Mouse (Mus musculus) left cerebral cortex, adult 11 months (tissue): Measurements from ENCODE around the gene Stard3.
A peak's percentile ranks its signal among the peaks of the same experiment; 100 is the strongest.

Experiments
- DNase-seq: peaks from one replicate; pipeline ENCODE4 v3.0.0; 2022; ENCODE audit warnings: low spot score

Stard3 gene

GRCm38 (mm10) chr11:98400161-98400726 is 42.1 kb downstream of the Stard3 start, which contains the start of gene Pgap3:
TSS of gene Pgap3 (minus strand) at chr11:98400490.
- DNase-seq, result peak; percentile 82

- no peak for DNase-seq
Observed at GRCm38 (mm10) chr11:98400816-98401215, 42.6 kb downstream of the Stard3 start.

- DNase-seq, result no peak
Observed at GRCm38 (mm10) chr11:98406621-98407020, 48.5 kb downstream of the Stard3 start.

- DNase-seq, result no peak
Observed at GRCm38 (mm10) chr11:98408872-98409271, 50.7 kb downstream of the Stard3 start.

- DNase-seq, result no peak
Observed at GRCm38 (mm10) chr11:98409341-98409822, 51.2 kb downstream of the Stard3 start.

GRCm38 (mm10) chr11:98412273-98412796 is 54.2 kb downstream of the Stard3 start, which contains the start of gene Erbb2:
TSS of gene Erbb2 (plus strand) at chr11:98412470.
- DNase-seq, result no peak

GRCm38 (mm10) chr11:98412797-98413301 is 54.7 kb downstream of the Stard3 start:
- no peak for DNase-seq

- no peak for DNase-seq
Observed at GRCm38 (mm10) chr11:98413731-98414130, 55.6 kb downstream of the Stard3 start.

GRCm38 (mm10) chr11:98414162-98414561 is 56.0 kb downstream of the Stard3 start:
- DNase-seq, result no peak

- DNase-seq, result no peak
Observed at GRCm38 (mm10) chr11:98417074-98417473, 58.9 kb downstream of the Stard3 start.

- no peak for DNase-seq
Observed at GRCm38 (mm10) chr11:98418273-98418672, 60.1 kb downstream of the Stard3 start.

GRCm38 (mm10) chr11:98418939-98419547 is 60.9 kb downstream of the Stard3 start:
- no peak for DNase-seq

GRCm38 (mm10) chr11:98426592-98426991 is 68.4 kb downstream of the Stard3 start:
- DNase-seq, result no peak

GRCm38 (mm10) chr11:98428436-98428835 is 70.3 kb downstream of the Stard3 start:
- DNase-seq, result no peak
